Mouse (Mus musculus) lung, postnatal 4 days (tissue): ENCODE measurements around the gene Cactin.

Source experiments
- DNase-seq, 2 experiments: peaks; one replicate each; pipeline ENCODE4 v3.0.0; 2021

Cactin gene

DNA sequence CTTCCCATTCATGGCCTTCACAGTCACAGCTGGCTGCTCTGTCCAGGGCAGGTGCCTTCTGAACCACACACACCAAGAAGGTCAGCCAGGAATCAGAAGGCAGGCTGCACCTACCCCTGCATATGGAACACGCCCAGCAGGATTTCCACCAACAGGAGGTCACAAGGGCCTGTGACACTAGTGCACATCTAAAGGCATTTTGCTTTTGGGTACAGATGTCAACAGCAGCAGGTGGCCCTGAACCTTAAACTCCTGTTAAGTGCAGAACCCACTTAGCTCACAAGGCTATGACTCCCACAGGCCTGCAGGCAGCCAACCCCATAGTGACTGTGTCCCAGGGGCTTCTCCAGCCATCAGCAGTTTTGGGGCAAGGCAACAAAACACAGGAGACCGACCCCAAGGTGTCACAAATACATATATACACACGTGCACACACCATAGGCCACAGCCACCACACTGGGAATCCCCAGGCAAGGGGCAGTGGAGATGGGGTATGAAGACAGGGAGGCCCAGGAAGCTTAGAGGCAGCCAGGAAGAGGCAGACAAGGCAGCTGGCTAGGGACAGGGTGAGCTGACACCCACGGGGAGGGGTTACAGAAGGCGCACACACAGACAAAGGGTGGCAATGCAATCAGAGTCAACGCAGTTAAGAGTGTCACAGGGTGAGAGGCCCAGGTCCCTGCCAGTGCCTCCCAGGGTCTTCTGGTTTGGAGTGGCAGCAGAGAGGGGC, 45.7 kb downstream of the Cactin start:
- DNase-seq, result no peak

DNA sequence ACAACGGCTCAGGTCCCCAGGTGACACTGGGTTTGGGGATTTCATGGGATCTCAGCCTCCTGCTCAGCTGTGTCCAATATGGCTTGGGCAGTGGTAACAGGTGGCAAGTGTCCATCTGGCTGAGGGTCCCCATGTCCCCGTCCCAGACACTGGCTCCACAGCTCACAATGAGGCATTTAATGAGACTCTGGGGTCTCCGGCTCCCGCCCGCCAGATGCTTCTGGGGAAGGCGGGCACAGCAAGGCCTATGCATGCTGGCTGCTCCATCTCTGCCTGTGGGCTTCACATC, 46.2 kb downstream of the Cactin start:
- DNase-seq, result no peak

- DNase-seq, result no peak
These were observed 54.4 kb downstream of the Cactin start for GRCm38 (mm10) chr10:81375322-81375721.
